Mouse (Mus musculus): ENCODE data around the gene Tmem132b. TPM values are rescaled to one million over a fixed set of nuclear protein-coding genes. Genes with fewer than 3 reads are reported as not detected.
A peak's percentile ranks its signal among the peaks of the same experiment; 100 is the strongest.

The Tmem132b gene
- polyA plus RNA-seq, 1 experiment from 2014 or later, result 0.41 TPM

- Histone ChIP-seq H3K9me3 (no peaks in the 10 kb centered on the region), H3K27me3 (ENCODE audit: insufficient read depth, poor library complexity, severe bottlenecking) (no peaks in the 10 kb centered on the region), H3K36me3 (peaks cover 64% of the 10 kb centered on the region), H3K4me3 (no peak overlapping the region), H3K27ac (0 out of 2 replicates have a peak overlapping the region, but pooled peaks have one; percentile 47), H3K4me1 (replicated peaks) (0 out of 2 replicates have a peak, but pooled peaks cover 8% of the 10 kb centered on the region)
- 66% methylated on average over 12 of the region's 12 CpGs for WGBS
- DNase-seq (ENCODE audit: low spot score), result peak; percentile 72
Observed at GRCm38 (mm10) chr5:125497821-125498600, 33.6 kb upstream of the Tmem132b start.

GRCm38 (mm10) chr5:125501505-125501904 lies 30.1 kb upstream of the Tmem132b start:
- no peak overlapping the region for H3K27ac ChIP-seq
- no peak for DNase-seq (ENCODE audit: low spot score)
- peaks cover 66% of the 10 kb centered on the region for H3K36me3 ChIP-seq
- no peaks in the 10 kb centered on the region for H3K9me3 ChIP-seq
- no peaks in the 10 kb centered on the region for H3K27me3 ChIP-seq (ENCODE audit: insufficient read depth, poor library complexity, severe bottlenecking)
- WGBS, result 93% methylated on average over 6 of the region's 6 CpGs
- H3K4me1 ChIP-seq (replicated peaks), result 0 out of 2 replicates have a peak, but pooled peaks cover 8% of the 10 kb centered on the region
- no peak overlapping the region for H3K4me3 ChIP-seq

DNA sequence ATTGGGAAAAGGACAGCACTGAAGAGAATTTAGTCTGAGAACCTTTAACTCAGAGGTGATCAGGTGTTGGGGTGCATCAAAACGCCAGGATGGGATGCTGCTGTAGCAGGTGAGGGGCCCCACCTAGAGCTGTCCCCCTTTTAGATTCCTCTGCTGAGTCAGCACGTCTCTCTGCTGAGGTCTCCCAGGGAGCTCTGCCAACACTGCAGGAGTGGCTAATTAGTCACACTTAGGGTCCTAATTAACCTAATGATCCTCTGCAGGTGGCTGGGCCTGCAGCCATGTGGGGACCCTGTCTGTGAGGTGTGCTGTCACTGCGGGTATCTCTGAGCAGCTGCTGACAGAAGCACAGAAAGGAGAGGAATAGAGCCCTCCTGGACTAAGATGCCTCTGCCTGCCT lies 29.4 kb upstream of the Tmem132b start:
- H3K4me3 ChIP-seq, result no peak overlapping the region
- WGBS, result 53% methylated on average over 3 of the region's 3 CpGs
- H3K27me3 ChIP-seq (ENCODE audit: insufficient read depth, poor library complexity, severe bottlenecking), result no peaks in the 10 kb centered on the region
- peaks cover 71% of the 10 kb centered on the region for H3K36me3 ChIP-seq
- no peak overlapping the region for H3K27ac ChIP-seq
- DNase-seq (ENCODE audit: low spot score), result no peak
- H3K4me1 ChIP-seq (replicated peaks), result 0 out of 2 replicates have a peak, but pooled peaks cover 8% of the 10 kb centered on the region
- no peaks in the 10 kb centered on the region for H3K9me3 ChIP-seq

GRCm38 (mm10) chr5:125503628-125504027 lies 27.9 kb upstream of the Tmem132b start:
- 92% methylated on average over 6 of the region's 6 CpGs for WGBS
- Histone ChIP-seq H3K27me3 (ENCODE audit: insufficient read depth, poor library complexity, severe bottlenecking) (no peaks in the 10 kb centered on the region), H3K9me3 (no peaks in the 10 kb centered on the region), H3K36me3 (peaks cover 85% of the 10 kb centered on the region), H3K4me1 (replicated peaks) (0 out of 2 replicates have a peak, but pooled peaks cover 2% of the 10 kb centered on the region), H3K4me3 (no peak overlapping the region), H3K27ac (no peak overlapping the region)
- no peak for DNase-seq (ENCODE audit: low spot score)

DNA sequence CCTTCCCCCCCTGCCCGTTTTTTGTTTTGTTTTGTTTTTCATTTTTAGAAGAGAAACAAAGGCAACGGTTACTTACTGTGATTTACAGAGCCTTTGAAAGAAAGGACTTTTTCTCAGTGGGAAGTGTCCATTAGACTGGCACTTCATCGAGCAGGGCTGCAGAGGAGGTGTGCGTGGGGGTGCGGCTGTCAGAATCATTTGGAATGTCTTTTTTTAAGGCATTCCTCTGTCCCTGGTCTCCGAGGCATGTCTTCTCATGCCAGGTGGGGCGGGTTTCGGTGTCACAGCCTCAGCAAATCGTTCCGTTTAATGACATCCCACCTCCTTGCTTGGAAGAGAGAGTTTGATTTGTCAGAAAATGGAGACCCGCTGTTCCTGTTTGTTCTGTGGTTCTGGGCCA lies 26.9 kb upstream of the Tmem132b start:
- Histone ChIP-seq H3K4me1 (replicated peaks) (no peaks in the 10 kb centered on the region), H3K27ac (no peak overlapping the region), H3K4me3 (no peak overlapping the region), H3K9me3 (no peaks in the 10 kb centered on the region), H3K27me3 (ENCODE audit: insufficient read depth, poor library complexity, severe bottlenecking) (no peaks in the 10 kb centered on the region), H3K36me3 (peaks cover 85% of the 10 kb centered on the region)
- WGBS, result 68% methylated on average over 11 of the region's 11 CpGs
- no peak for DNase-seq (ENCODE audit: low spot score)

- no peak for DNase-seq (ENCODE audit: low spot score)
- no peaks in the 10 kb centered on the region for H3K4me1 ChIP-seq (replicated peaks)
- H3K4me3 ChIP-seq, result no peak overlapping the region
- no peaks in the 10 kb centered on the region for H3K9me3 ChIP-seq
- WGBS, result 82% methylated on average over 15 of the region's 15 CpGs
- H3K27ac ChIP-seq, result no peak overlapping the region
- peaks cover 88% of the 10 kb centered on the region for H3K36me3 ChIP-seq
- no peaks in the 10 kb centered on the region for H3K27me3 ChIP-seq (ENCODE audit: insufficient read depth, poor library complexity, severe bottlenecking)
Observed at GRCm38 (mm10) chr5:125505968-125506367, 25.6 kb upstream of the Tmem132b start.

- no peak for DNase-seq (ENCODE audit: low spot score)
Observed at GRCm38 (mm10) chr5:125507582-125507981, 24.0 kb upstream of the Tmem132b start.

GRCm38 (mm10) chr5:125508006-125508405 lies 23.6 kb upstream of the Tmem132b start:
- Histone ChIP-seq H3K4me1 (replicated peaks) (no peaks in the 10 kb centered on the region), H3K27ac (no peak overlapping the region), H3K4me3 (no peak overlapping the region), H3K27me3 (ENCODE audit: insufficient read depth, poor library complexity, severe bottlenecking) (no peaks in the 10 kb centered on the region), H3K36me3 (peaks cover 93% of the 10 kb centered on the region), H3K9me3 (no peaks in the 10 kb centered on the region)
- 89% methylated on average over 10 of the region's 10 CpGs for WGBS
- DNase-seq (ENCODE audit: low spot score), result no peak

More at GRCm38 (mm10) chr5:125507582-125507981, 24.0 kb upstream of the Tmem132b start:
- Histone ChIP-seq H3K36me3 (peaks cover 92% of the 10 kb centered on the region), H3K27ac (no peak overlapping the region), H3K4me1 (replicated peaks) (no peaks in the 10 kb centered on the region), H3K27me3 (ENCODE audit: insufficient read depth, poor library complexity, severe bottlenecking) (no peaks in the 10 kb centered on the region), H3K9me3 (no peaks in the 10 kb centered on the region), H3K4me3 (no peak overlapping the region)
- whole genome bisulfite sequencing, result 90% methylated on average over 9 of the region's 9 CpGs

GRCm38 (mm10) chr5:125509541-125509940 lies 22.0 kb upstream of the Tmem132b start:
- Histone ChIP-seq H3K4me1 (replicated peaks) (no peaks in the 10 kb centered on the region), H3K9me3 (no peaks in the 10 kb centered on the region), H3K4me3 (no peak overlapping the region), H3K36me3 (peaks cover 93% of the 10 kb centered on the region), H3K27me3 (ENCODE audit: insufficient read depth, poor library complexity, severe bottlenecking) (no peaks in the 10 kb centered on the region), H3K27ac (no peak overlapping the region)
- peak; percentile 43 for DNase-seq (ENCODE audit: low spot score)
- WGBS, result 56% methylated on average over 5 of the region's 5 CpGs

GRCm38 (mm10) chr5:125515006-125515405 lies 16.6 kb upstream of the Tmem132b start:
- H3K27me3 ChIP-seq (ENCODE audit: insufficient read depth, poor library complexity, severe bottlenecking), result no peaks in the 10 kb centered on the region
- WGBS, result 88% methylated on average over 12 of the region's 12 CpGs
- peaks cover 5% of the 10 kb centered on the region; the same call in 1 of the 2 replicates for H3K4me1 ChIP-seq (replicated peaks)
- no peak for DNase-seq (ENCODE audit: low spot score)
- no peaks in the 10 kb centered on the region for H3K9me3 ChIP-seq
- H3K4me3 ChIP-seq, result no peak overlapping the region
- peaks cover 90% of the 10 kb centered on the region for H3K36me3 ChIP-seq
- no peak overlapping the region for H3K27ac ChIP-seq

DNA sequence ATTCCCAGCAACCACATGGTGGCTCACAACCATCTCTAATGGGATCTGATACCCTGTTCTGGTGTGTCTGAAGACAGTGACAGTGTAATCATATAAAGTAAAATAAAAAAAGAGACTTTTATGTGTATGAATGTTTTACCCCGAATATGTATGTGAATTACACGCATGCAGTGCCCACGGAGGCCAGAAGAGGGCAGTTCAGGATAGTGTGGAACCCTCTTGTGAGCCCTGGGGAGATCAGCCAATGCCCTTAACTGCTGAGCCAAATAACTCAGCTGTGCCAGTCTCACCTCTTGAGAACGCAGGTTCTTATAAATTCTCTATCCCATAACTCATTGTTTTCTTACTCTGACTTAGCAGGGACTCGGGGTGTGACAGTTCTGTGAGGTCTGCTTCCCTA lies 12.9 kb upstream of the Tmem132b start:
- DNase-seq (ENCODE audit: low spot score), result no peak
- Histone ChIP-seq H3K36me3 (peaks cover 54% of the 10 kb centered on the region), H3K9me3 (no peaks in the 10 kb centered on the region), H3K27ac (no peak overlapping the region), H3K4me3 (no peak overlapping the region), H3K27me3 (ENCODE audit: insufficient read depth, poor library complexity, severe bottlenecking) (no peaks in the 10 kb centered on the region), H3K4me1 (replicated peaks) (peaks cover 19% of the 10 kb centered on the region)
- 71% methylated on average over 5 of the region's 5 CpGs for WGBS

DNA sequence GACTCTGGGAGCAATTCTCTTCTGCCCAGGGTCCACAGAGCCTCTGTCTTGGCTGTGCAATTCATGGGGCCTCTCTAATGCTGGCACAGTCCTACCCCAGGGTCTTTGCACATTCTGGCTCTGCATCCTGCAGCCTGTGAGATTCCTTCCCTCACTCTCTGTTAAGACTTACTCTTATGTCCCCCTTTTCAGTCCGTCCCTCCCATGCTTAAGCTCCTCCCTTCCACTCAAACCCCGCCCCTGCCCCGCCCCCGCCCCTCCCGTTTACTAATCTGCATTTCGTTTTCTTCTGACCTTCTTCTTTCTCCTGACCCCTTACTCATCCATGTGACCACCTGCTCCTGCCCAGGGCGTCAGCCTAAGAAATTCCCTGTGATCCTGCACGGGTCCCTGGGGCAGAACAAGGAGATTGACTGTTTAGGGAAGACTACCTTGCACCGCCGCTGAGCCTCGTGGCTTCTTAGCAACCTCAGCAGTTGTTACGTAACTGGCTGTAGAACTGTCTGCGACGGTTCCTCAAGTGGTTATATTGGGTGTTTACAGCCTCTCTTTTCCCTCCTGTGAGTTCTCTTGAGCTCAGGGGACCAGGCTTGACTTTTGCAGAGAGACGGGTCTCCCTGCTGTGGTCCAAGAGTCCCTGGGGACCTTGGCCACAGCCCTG lies 10.5 kb upstream of the Tmem132b start:
- H3K4me3 ChIP-seq, result no peak overlapping the region; the same call in 1 of the 2 replicates
- no peak for DNase-seq (ENCODE audit: low spot score)
- WGBS, result 19% methylated on average over 15 of the region's 15 CpGs

GRCm38 (mm10) chr5:125523361-125523760 lies 8.2 kb upstream of the Tmem132b start:
- 88% methylated on average over 2 of the region's 2 CpGs for WGBS
- DNase-seq (ENCODE audit: low spot score), result no peak

More for the DNA sequence above, 10.5 kb upstream of the Tmem132b start:
- peaks cover 30% of the 10 kb centered on the region for H3K36me3 ChIP-seq
- peaks cover 3% of the 10 kb centered on the region; the same call in 1 of the 2 replicates for H3K9me3 ChIP-seq
- peak overlapping the region; percentile 12; the same call in 1 of the 2 replicates for H3K27ac ChIP-seq
- peaks cover 17% of the 10 kb centered on the region for H3K4me1 ChIP-seq (replicated peaks)
- H3K27me3 ChIP-seq (ENCODE audit: insufficient read depth, poor library complexity, severe bottlenecking), result no peaks in the 10 kb centered on the region

More at GRCm38 (mm10) chr5:125523361-125523760, 8.2 kb upstream of the Tmem132b start:
- Histone ChIP-seq H3K4me1 (replicated peaks) (peaks cover 17% of the 10 kb centered on the region), H3K4me3 (no peak overlapping the region), H3K36me3 (0 out of 2 replicates have a peak, but pooled peaks cover 7% of the 10 kb centered on the region), H3K9me3 (peaks cover 11% of the 10 kb centered on the region; the same call in 1 of the 2 replicates), H3K27ac (no peak overlapping the region), H3K27me3 (ENCODE audit: insufficient read depth, poor library complexity, severe bottlenecking) (peaks cover 10% of the 10 kb centered on the region; the same call in 1 of the 2 replicates)
